Mouse (Mus musculus) midbrain, embryonic 12.5 days (tissue): ENCODE results near the gene Gnai3. TPM values are rescaled to one million over a fixed set of nuclear protein-coding genes. Genes with fewer than 3 reads are reported as not detected.

ENCODE experiments used
- ATAC-seq: fragments of 200-750 bp; cut with Nextera tagmentation; 2 replicates; pipeline ENCODE4 v1.8.0; 2017; ENCODE audit warnings: low read depth, moderate TSS enrichment, moderate library complexity; ENCODE audit not compliant: low FRiP score
- H3K27ac ChIP-seq: fragments of 300-500 bp; sonication (generic); replicated peaks from 2 replicates; pipeline ENCODE4 v1.5.1; 2016; ENCODE audit warnings: mild to moderate bottlenecking
- H3K27me3 ChIP-seq: fragments of 300-500 bp; sonication (generic); 2 replicates; pipeline ENCODE4 v1.6.1; 2016; ENCODE audit warnings: mild to moderate bottlenecking
- H3K36me3 ChIP-seq: fragments of 300-500 bp; sonication (generic); 2 replicates; pipeline ENCODE4 v1.6.1; 2016
- H3K4me1 ChIP-seq: fragments of 300-500 bp; sonication (generic); 2 replicates; pipeline ENCODE4 v1.6.1; 2016
- H3K4me2 ChIP-seq: fragments of 300-500 bp; sonication (generic); replicated peaks from 2 replicates; pipeline ENCODE4 v1.6.1; 2016; ENCODE audit warnings: mild to moderate bottlenecking, moderate library complexity
- H3K4me3 ChIP-seq: fragments of 300-500 bp; sonication (generic); 2 replicates; pipeline ENCODE4 v1.5.1; 2016; ENCODE audit warnings: mild to moderate bottlenecking
- H3K9ac ChIP-seq: fragments of 300-500 bp; sonication (generic); replicated peaks from 2 replicates; pipeline ENCODE4 v1.6.1; 2016; ENCODE audit warnings: mild to moderate bottlenecking, moderate library complexity
- H3K9me3 ChIP-seq: fragments of 300-500 bp; sonication (generic); 2 replicates; pipeline ENCODE4 v1.6.1; 2016; ENCODE audit warnings: mild to moderate bottlenecking
- WGBS: fragments of 180-500 bp; shearing (Covaris S2); methylation state at CpG from one replicate; pipeline ENCODE4 v1.1.7; 2016; 5-methylcytosine and 5-hydroxymethylcytosine counted together
- polyA plus RNA-seq: library from polyadenylated mRNA; unstranded; fragments of >200 nt; fragmentation: Nextera tagmentation; extraction: Ambion mirVana; gene quantifications from 2 replicates; pipeline ENCODE4 v1.2.1, GENCODE M21; 2016

The Gnai3 gene
- polyA plus RNA-seq, 1 experiment from 2014 or later = 199 TPM

- no peak overlapping the region for H3K4me3 ChIP-seq
- H3K27me3 ChIP-seq = no peaks in the 10 kb centered on the region; the same call in 1 of the 2 replicates
- no peak overlapping the region for H3K27ac ChIP-seq
- H3K9me3 ChIP-seq = no peaks in the 10 kb centered on the region
- WGBS = 83% methylated on average over 7 of the region's 7 CpGs
- no peaks in the 10 kb centered on the region for H3K36me3 ChIP-seq
- H3K4me1 ChIP-seq = peaks cover 24% of the 10 kb centered on the region
- no peak for ATAC-seq
- H3K4me2 ChIP-seq = no peak overlapping the region
- H3K9ac ChIP-seq = no peak overlapping the region
Measured at GRCm38 (mm10) chr3:108178756-108179715, 33.1 kb upstream of the Gnai3 start.

DNA sequence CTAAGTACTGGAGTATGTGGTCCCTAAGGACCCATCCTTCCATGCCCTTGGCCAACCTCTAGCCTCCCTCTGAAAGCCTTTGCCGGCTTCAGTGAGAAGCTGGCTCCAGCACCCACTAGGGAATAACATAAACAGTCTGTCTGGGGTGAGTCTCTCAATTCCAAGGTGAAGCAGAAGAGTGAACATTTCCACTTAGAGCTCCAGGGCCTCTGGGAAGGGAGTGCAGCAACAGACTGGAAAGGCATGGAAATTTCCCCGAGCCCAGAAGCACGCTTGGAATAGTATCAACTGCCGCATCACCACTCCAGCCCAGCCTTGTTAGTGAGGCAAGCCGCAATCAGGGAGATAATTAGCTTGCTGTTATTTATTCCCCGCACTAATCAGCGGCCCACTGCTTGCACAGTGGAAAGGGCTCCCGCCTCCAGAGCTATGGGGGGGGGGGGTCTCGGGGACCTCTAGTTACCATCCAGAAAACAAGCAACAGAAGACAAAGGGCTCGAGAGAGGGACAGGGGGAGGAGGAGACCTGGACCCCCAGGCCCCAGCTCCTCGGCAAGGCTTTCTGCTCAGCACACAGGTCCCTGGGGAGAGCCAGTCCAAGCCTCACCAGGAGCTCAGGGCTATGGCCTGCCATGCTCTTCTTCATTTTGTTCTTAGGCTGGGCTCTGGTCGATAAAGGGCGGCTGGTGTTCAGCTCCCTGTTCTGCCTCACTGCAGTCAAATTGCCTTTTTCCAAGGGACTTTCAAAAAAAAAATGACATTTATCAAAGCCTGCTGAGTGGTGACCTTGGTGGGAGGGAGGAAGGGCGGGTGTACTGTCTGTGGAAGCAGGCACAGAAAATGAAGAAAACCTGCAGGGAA, 29.0 kb upstream of the Gnai3 start:
- peak overlapping the region; percentile 25; the same call in 1 of the 2 replicates for H3K4me2 ChIP-seq
- H3K9me3 ChIP-seq = no peaks in the 10 kb centered on the region
- H3K4me3 ChIP-seq = no peak overlapping the region
- H3K27me3 ChIP-seq = no peaks in the 10 kb centered on the region; the same call in 1 of the 2 replicates
- no peaks in the 10 kb centered on the region for H3K36me3 ChIP-seq
- WGBS = 27% methylated on average over 14 of the region's 14 CpGs
- peaks cover 20% of the 10 kb centered on the region for H3K4me1 ChIP-seq
- peak overlapping the region; percentile 74 for H3K27ac ChIP-seq
- H3K9ac ChIP-seq = 0 out of 2 replicates have a peak overlapping the region, but pooled peaks have one; percentile 34
- ATAC-seq = peak; percentile 85

GRCm38 (mm10) chr3:108169199-108169598, 23.3 kb upstream of the Gnai3 start:
- Histone ChIP-seq H3K4me1 (peaks cover 49% of the 10 kb centered on the region), H3K27ac (no peak overlapping the region), H3K27me3 (no peaks in the 10 kb centered on the region; the same call in none of the 2 replicates), H3K36me3 (no peaks in the 10 kb centered on the region), H3K9me3 (no peaks in the 10 kb centered on the region), H3K4me2 (no peak overlapping the region), H3K4me3 (no peak overlapping the region), H3K9ac (no peak overlapping the region; the same call in 1 of the 2 replicates)
- ATAC-seq = no peak
- 45% methylated on average over 3 of the region's 3 CpGs for WGBS

DNA sequence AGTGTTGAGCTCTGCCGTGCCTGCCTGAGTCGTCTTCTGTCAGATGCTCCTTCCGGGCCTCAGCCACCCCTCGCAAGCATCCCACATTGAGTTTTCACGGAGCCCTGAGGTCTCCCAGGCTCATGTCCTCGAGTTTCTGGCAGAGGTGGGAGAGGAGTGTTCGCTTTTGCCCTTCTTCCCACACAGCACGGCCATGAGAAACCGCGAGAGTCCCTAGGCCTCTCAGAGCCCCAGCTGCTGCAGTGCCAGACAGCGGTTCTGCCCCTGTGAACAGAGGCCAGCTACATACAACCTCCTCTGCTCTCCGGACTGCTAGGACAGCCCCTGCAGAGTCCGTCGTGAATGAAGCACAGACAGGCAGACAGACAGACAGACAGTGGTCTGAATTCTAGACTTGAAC, 21.6 kb upstream of the Gnai3 start:
- no peak overlapping the region for H3K4me3 ChIP-seq
- WGBS = 48% methylated on average over 14 of the region's 14 CpGs
- no peaks in the 10 kb centered on the region for H3K36me3 ChIP-seq
- no peaks in the 10 kb centered on the region; the same call in 1 of the 2 replicates for H3K27me3 ChIP-seq
- H3K27ac ChIP-seq = peak overlapping the region; percentile 81; the same call in 1 of the 2 replicates
- no peaks in the 10 kb centered on the region for H3K9me3 ChIP-seq
- H3K9ac ChIP-seq = no peak overlapping the region
- H3K4me2 ChIP-seq = no peak overlapping the region
- 0 out of 2 replicates have a peak, but pooled peaks have one; percentile 27 for ATAC-seq
- peaks cover 47% of the 10 kb centered on the region for H3K4me1 ChIP-seq

DNA sequence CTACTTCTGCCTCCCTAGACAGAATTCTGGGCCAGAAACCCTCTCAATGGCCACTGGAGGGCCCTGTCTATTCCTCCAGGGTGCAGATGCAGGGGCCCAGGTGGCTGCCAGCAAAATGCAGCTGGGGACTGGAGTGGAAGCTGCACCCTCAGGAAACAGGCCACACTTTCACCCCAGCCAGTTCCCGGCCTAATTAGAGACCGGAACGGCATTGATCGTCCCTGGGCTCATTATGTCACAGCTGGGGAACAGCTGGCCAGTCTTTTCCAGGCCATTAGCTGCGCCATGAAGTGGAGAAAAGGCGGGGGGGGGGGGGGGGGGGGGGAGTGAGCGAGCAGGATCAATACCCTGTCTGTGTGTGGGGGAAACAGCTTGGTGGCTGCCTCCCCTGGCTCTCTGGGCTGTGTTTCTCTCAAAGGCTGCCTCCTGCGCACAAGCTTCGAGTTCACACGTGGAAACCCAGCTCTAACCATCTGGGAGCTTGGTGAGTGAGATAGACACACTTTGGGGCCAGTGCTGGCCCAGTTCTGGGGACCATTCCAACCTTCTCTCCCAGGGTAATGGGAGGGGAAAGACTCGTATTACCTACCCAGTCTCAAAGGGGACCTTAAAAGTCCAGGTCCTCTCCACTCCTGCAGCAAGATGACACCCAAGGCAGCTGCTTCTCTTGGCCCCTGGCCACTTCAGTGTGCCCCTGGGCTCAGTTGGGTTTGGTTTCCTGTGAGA, 20.7 kb upstream of the Gnai3 start:
- Histone ChIP-seq H3K27me3 (no peaks in the 10 kb centered on the region; the same call in 1 of the 2 replicates), H3K36me3 (no peaks in the 10 kb centered on the region), H3K9ac (no peak overlapping the region; the same call in 1 of the 2 replicates), H3K4me2 (0 out of 2 replicates have a peak overlapping the region, but pooled peaks have one; percentile 24), H3K27ac (peak overlapping the region; percentile 81), H3K4me1 (peaks cover 47% of the 10 kb centered on the region), H3K9me3 (no peaks in the 10 kb centered on the region), H3K4me3 (no peak overlapping the region)
- WGBS = 12% methylated on average over 9 of the region's 11 CpGs
- peak; percentile 66 for ATAC-seq

DNA sequence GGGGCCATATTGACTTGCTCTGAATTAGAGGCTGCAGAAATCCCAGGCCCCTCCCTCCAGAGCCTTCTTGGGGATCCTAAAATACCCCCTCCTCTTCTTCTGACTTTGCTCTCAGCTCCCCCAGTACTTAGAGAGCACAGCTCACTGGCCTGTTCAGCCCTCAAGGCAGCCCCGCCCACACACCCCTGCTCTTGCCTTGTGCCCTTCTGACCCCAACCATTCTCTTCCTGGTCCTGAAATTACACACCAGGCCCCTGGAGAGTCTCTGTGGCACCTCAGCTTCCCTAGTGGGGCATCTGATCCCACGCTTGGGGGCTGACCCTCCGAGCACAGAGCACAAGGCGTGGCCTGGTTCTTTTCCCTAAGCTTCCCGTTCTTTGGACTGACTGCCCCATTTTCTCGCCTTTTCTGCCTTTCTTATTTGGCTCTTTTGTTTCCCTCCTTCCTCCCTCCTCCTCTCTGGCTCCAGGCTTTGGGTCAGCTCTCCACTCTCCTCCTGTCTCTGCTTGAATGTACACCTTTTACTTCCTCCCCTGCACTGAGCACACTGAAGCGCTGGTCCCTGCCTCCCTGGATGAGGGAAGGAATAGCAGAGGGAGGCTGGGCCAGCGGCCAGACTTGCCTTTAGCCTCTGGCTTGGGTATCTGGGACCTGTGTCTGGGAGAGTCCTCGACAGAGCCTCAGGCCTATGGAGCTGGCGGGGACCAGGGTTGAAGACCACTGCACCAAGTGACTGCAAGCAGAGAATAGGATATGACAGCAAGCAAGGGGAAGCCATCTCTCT, 19.8 kb upstream of the Gnai3 start:
- peaks cover 47% of the 10 kb centered on the region for H3K4me1 ChIP-seq
- no peaks in the 10 kb centered on the region for H3K36me3 ChIP-seq
- no peak overlapping the region; the same call in 1 of the 2 replicates for H3K9ac ChIP-seq
- ATAC-seq = peak; percentile 18; the same call in 1 of the 2 replicates
- H3K4me3 ChIP-seq = no peak overlapping the region
- H3K27me3 ChIP-seq = no peaks in the 10 kb centered on the region; the same call in 1 of the 2 replicates
- 26% methylated on average over 10 of the region's 10 CpGs for WGBS
- peak overlapping the region; percentile 81 for H3K27ac ChIP-seq
- no peak overlapping the region for H3K4me2 ChIP-seq
- H3K9me3 ChIP-seq = no peaks in the 10 kb centered on the region

DNA sequence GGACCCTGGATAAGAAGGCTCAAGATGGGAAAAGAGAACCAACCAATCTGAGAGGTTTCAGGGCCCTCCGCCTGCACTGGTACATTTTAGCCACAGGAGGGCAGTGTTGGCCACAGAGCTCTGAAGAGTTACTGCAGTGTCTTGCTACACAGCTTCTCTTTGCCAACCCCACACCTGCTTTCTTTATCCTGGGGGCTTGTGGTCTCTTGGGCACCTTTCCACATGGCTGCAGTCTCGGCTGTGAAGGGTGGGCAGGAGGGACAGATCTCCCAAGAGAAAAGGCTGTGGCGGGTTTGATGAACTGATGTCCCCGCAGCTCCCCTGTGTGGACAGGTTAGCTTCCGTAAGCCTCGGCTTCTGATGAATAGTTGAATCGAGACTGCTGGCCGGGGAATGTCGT, 18.9 kb upstream of the Gnai3 start:
- no peak overlapping the region for H3K9ac ChIP-seq
- no peaks in the 10 kb centered on the region for H3K36me3 ChIP-seq
- H3K27ac ChIP-seq = 0 out of 2 replicates have a peak overlapping the region, but pooled peaks have one; percentile 81
- peak; percentile 65 for ATAC-seq
- WGBS = 30% methylated on average over 9 of the region's 9 CpGs
- H3K9me3 ChIP-seq = no peaks in the 10 kb centered on the region
- H3K27me3 ChIP-seq = no peaks in the 10 kb centered on the region; the same call in 1 of the 2 replicates
- no peak overlapping the region for H3K4me3 ChIP-seq
- peak overlapping the region; percentile 38; the same call in 1 of the 2 replicates for H3K4me2 ChIP-seq
- H3K4me1 ChIP-seq = peaks cover 47% of the 10 kb centered on the region

DNA sequence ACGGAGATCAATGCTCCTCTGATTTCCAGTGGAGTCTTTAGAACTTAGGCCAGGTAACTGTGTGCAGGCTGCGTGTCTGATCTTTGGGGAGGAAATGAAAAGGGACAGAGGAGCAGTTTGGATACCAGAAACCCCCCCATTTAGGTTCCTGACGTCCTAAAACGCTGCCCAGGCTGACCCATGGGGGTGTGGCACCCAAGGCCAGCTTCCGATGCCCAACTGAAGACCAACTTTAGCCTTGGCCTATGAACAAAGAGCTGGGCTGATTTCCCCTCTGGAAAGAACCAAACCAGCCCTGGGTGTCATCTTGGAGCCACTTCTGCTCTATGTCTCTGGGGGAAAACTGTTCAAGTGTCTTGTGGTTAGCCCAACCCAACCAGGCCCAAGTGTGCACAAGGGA, 18.1 kb upstream of the Gnai3 start:
- WGBS = 62% methylated on average over 5 of the region's 5 CpGs
- Histone ChIP-seq H3K4me3 (no peak overlapping the region), H3K36me3 (no peaks in the 10 kb centered on the region), H3K9me3 (no peaks in the 10 kb centered on the region), H3K9ac (no peak overlapping the region), H3K4me2 (no peak overlapping the region), H3K27ac (no peak overlapping the region), H3K4me1 (peaks cover 44% of the 10 kb centered on the region), H3K27me3 (no peaks in the 10 kb centered on the region; the same call in 1 of the 2 replicates)
- no peak for ATAC-seq

GRCm38 (mm10) chr3:108158383-108159037, 12.6 kb upstream of the Gnai3 start:
- H3K9me3 ChIP-seq = no peaks in the 10 kb centered on the region
- no peaks in the 10 kb centered on the region for H3K36me3 ChIP-seq
- H3K4me2 ChIP-seq = no peak overlapping the region
- no peaks in the 10 kb centered on the region for H3K27me3 ChIP-seq
- peaks cover 21% of the 10 kb centered on the region for H3K4me1 ChIP-seq
- H3K27ac ChIP-seq = peak overlapping the region; percentile 55
- WGBS = 45% methylated on average over 9 of the region's 9 CpGs
- peak; percentile 68 for ATAC-seq
- H3K9ac ChIP-seq = peak overlapping the region; percentile 28
- H3K4me3 ChIP-seq = no peak overlapping the region

DNA sequence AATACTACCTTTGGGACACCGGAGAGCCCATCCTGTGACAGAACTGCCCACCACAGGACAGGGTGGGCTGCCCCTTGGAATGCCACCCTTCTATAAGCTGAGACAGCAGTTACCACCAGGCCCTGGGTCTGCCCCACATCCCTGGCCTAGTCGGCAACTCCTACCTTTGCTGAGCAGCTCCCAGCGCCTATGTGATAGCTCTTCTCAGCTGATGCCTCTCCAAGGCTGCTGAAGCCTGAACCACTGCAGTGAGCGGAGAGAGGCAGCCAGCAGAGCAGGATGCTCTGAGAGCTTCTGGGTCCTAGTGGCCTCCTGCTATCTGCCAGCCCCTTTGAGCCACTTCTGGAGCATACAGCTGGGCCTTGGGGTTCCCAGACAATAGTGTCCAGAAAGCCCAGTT, 8.7 kb upstream of the Gnai3 start, which contains the start of gene Gpr61:
Gene Gpr61, minus strand, starts transcription at position 227 of the 400 bp plus-strand sequence.
- Histone ChIP-seq H3K27me3 (no peaks in the 10 kb centered on the region), H3K27ac (no peak within 1 kb of the TSS), H3K4me3 (peak within 1 kb of the TSS; percentile 13), H3K4me2 (peak within 1 kb of the TSS; percentile 24; the same call in 1 of the 2 replicates), H3K36me3 (no peaks in the 10 kb centered on the region), H3K9ac (0 out of 2 replicates have a peak within 1 kb of the TSS, but pooled peaks have one; percentile 11), H3K9me3 (no peaks in the 10 kb centered on the region), H3K4me1 (peaks cover 21% of the 10 kb centered on the region)
- ATAC-seq = no peak
- WGBS = 52% methylated on average over 4 of the region's 4 CpGs
